Mouse (Mus musculus) lung, adult 2 months (tissue): Measurements from ENCODE around the gene Ust.

Source experiments
- CTCF ChIP-seq: fragments of 200-500 bp; IDR thresholded peaks from 2 replicates; pipeline ENCODE4 v1.5.1; 2011; ENCODE audit warnings: mild to moderate bottlenecking, low read length, control low read depth; ENCODE audit not compliant: insufficient read depth
- POLR2A ChIP-seq: fragments of 200-500 bp; IDR thresholded peaks from 2 replicates; pipeline ENCODE4 v1.6.1; 2011; ENCODE audit warnings: low read depth, mild to moderate bottlenecking, control low read depth, low read length, borderline replicate concordance; ENCODE audit errors: extremely low read depth

GRCm38 (mm10) chr10:8471995-8472394 is 46.6 kb downstream of the Ust start:
- no peak for TF ChIP-seq POLR2A
- no peak for TF ChIP-seq CTCF
